Mouse (Mus musculus) cerebellum, postnatal 10 days (tissue): ENCODE data around the gene Sohlh1.

ENCODE experiments used
- DNase-seq, 2 experiments: peaks; one replicate each; pipeline ENCODE4 v3.0.0; 2021; ENCODE audit warnings: mixed read lengths in 2 of 2

The Sohlh1 gene

DNA sequence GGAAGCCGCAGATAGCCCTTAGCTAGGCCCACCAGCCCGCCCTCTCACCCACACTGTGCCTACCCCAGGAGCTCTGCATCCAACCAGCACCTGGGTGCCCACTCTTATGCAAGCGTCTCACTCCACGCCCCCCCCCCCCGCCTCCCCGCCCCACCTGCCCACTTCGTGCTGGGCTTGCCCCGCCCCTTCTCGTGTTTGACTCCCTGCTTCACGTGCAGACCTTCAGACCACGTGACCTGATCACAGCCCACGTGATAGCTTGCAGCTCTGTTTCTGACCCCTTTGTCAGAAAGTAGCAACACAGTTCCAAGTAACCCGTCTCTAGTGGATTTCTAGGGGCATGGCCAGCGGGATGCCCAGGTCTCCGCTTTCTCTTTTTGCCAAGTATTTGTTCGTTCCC lies at the start of gene Sohlh1:
Gene Sohlh1 (minus strand): TSS at position 23 of the 400 bp plus-strand sequence.
- no peak for DNase-seq

DNA sequence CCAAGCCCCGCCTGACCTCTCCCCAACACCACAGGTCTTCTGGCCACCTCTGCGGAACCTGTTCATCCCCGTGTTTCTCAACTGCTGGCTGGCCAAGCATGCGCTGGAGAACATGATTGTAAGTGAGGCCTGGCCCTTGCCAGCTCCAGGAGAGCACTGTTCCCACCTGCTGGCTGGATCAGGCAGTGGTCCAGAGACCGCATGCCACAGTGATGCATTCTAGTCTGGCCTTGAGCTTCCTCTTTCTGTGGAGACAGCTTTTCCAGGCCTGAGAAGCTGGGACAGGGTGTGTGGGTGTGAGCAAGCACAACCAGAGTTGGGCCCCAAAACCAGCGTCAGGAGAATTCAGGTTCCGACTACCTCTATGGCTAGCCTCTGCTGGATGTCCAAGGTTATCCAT lies 45.4 kb upstream of the Sohlh1 start:
- peak in 1 of 2 experiments; percentile 43 for DNase-seq

DNA sequence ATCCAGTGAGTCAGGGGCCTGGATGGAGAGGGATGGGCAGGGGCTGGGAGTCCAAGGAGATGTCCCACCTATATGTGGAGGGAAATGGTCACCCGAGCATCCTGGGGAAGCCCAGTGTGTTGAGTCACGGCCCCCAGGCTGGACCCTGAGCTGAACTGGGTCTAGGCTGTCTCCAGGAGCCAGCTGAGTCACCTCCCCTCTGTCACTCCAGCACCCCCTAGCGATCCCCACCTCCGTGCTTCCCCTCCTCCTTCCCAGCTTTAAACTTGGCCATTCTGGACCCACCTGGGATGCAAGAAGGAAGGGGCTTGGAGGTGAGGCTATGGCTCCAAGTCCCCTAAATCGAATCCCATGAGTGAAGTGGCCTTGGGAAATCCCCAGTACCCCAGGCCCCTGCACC lies 41.1 kb upstream of the Sohlh1 start:
- peak; percentile 47 to 55 for DNase-seq

DNA sequence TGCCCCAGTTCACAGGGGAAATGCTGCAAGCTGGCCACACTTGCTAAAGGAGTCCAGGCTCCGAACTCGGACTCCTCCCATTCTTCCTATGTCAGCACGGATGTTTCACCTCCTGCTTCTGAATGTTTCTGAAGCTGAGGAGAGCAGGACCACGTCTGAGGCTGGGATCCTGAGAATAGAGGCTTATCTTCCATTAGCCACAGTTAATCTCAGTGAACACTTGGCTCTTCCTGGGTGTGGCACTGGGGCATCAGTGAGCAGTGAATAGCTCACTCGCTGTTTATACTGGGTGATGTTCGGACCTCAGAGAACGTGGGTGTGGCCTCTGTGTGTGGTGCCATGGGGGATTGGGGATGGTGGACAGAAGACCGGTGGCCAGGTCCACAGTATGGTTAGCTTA lies 40.2 kb upstream of the Sohlh1 start:
- no peak for DNase-seq

DNA sequence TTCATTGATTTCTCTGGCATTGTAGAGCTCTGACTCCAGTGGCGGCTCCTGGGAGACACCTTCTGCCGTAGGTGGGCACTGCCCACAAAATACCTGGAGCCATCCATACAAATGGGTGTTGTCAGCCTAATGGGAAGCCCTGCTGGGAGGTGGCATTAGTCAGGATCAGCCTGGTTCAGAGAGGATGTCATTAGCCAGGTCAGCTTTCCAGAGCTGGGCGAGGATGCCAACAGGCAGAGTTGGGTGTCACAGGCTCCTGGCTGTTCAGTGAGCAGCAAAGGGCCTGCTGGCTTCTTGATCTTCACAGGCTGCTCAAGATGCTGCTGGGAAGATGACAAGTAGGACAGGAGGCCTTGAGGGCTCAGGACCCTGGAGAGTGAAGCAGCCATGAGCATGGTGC lies 37.7 kb upstream of the Sohlh1 start:
- DNase-seq, result no peak

DNA sequence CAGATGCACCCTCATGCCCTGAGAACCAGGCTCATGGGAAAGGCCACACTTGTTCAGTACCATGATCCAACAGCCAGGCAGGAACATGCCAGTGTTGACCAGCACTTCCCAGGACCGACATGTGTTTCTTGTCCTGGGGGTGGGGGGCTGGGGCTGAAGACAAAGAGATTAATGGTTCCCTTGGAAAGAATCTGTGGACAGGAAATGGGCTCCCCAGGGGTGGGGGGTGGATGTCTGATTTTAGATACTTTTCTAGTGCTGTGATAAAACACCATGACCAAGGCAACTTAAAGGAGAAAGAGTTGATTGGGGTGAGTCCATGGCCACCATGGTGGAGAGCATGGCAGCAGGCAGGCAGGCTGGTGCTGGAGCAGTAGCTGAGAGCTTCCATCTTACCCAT lies 35.2 kb upstream of the Sohlh1 start:
- no peak for DNase-seq

DNA sequence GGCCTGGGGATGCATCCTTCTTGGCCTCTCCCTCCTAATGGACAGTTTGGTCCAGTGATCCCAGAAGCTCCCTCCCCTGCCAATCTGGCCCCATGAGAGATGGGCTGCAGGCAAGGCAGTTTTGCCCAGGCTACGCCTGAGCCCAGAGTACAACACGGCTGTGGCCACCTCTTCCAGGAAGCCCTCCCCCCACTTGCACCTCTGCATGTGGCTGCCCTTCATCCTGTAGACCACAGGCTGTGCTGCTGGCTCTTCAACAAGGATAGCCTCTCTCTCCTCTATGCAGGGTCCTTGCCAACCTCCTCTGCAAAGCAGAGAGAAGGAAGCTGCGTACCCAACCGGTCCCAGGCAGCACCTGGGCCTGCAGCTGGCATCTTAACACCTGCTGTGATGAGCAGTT lies 32.0 kb upstream of the Sohlh1 start:
- DNase-seq, result peak; percentile 33

DNA sequence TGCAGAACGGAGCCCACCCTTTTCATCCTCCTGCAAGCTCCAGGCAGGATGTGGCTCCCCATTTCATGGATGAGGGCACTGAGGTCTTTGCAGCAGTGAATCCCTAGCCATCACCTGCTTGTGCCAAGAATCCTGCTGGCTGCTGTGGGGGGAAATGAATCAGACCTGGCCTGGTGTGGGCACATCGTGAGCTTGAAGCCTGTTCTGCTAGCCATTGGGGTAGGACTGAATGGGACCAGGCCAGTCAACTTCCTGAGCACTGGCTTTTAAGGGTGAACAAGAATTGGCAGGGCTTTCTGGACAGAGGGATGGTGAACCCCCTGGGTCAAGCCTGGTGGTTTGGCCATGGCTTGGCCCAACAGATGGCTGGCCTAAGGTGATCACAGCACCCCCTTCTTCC lies 31.5 kb upstream of the Sohlh1 start:
- DNase-seq, result peak; percentile 41 to 45

DNA sequence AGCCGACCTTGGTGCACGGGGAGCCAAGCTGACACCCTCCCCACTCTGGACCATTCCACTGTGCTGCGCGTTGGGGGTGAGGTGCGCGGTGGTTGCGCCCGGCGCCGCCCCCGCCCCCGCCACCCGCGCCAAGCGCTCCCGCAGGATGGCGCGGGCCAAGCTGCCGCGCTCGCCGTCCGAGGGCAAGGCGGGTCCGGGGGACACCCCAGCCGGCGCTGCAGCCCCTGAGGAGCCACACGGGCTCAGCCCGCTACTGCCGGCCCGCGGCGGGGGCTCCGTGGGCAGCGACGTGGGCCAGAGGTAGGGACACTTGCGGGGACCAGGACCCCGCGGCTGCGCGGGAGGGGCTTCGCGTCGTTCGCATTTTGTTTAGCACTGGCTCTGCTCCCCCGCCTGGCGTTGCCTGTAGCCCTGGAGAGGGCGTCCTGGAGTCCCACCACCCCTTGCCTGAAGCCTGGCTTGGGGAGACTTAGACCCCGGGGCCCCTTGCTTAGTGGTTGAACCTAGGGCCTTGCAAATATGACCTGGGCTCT lies 30.8 kb upstream of the Sohlh1 start:
- DNase-seq, result peak; percentile 71 to 72

DNA sequence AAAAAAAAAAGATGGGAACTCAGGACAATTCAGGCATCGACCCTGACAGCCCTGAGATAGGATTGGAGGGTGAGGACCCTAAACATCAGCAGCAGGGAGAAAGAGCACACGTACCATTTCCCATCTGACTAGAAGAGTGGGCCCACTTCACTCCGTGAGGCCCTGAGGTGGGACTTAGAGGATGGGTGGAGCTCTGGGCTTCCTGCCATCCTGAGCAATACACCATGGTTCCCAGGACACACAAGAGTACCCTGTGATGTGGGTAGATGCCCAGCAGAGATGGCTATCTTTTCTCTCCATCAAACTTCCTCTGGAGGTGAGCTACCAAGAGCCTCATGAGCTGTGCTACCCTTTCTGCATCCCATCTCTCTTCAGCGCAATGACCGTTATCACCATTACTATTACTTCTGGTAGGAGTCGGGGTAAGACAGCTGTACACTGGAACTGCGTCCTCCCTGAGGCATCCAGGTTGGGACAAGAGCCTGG lies 30.2 kb upstream of the Sohlh1 start:
- DNase-seq, result no peak

DNA sequence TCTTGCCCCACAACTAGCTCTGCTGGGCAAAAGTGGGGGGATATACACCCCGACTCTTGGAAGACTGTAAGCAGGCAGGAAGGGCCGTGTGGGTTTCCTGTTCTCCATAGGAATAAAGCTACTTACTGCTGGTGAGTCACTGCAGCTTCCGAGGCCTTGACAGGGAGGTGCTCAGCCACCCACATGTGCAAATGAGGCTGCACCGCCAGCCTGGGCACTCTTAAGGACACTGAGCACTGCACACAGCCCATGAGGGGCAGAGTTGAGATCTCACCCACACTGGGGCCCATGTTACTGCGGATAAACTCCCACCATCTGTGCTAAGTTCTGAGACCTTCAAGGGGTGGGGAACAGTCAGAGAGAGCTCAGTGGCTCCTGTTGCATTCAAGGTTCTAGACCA lies 19.6 kb upstream of the Sohlh1 start:
- DNase-seq, result no peak

DNA sequence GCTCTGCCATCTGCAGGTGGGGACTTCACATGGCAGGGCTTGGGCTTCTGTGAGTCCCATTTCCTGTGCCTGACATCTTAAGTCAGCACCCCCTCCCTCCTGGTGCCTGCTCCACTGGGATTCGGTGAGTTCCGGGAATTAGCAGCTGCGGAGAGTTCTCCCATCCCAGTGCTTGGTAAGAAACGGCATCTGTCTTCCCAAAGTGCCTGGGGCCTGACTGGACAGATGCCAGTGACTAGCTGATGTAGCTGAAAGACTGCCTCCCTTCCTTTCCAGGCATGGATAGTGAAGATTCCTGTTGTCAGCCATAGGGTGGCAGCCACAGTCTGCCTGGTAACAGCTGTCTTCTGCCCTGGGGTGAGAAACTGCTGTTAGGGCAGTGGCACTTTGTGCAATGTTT lies 18.4 kb upstream of the Sohlh1 start:
- peak; percentile 81 to 82 for DNase-seq

DNA sequence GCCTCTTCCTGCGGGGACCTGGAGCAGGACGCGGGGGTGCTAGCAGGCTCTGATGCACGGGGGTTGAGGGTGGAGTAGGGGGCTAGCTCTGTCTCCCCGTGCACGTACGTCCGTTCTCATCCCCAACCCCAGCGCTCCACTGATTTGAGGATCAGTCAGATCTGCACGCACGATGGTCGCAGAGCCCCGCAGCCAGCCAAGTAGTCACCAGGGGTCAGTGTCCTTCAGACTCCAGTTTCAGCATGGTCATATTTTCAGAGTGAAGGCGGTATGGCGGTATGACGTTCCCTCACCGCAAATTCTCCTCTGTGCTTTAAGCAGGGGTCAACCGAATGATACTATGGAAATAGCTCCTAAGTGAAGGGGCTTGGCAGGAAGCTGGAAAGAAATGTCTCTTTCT lies 17.2 kb upstream of the Sohlh1 start:
- peak; percentile 55 to 57 for DNase-seq

DNA sequence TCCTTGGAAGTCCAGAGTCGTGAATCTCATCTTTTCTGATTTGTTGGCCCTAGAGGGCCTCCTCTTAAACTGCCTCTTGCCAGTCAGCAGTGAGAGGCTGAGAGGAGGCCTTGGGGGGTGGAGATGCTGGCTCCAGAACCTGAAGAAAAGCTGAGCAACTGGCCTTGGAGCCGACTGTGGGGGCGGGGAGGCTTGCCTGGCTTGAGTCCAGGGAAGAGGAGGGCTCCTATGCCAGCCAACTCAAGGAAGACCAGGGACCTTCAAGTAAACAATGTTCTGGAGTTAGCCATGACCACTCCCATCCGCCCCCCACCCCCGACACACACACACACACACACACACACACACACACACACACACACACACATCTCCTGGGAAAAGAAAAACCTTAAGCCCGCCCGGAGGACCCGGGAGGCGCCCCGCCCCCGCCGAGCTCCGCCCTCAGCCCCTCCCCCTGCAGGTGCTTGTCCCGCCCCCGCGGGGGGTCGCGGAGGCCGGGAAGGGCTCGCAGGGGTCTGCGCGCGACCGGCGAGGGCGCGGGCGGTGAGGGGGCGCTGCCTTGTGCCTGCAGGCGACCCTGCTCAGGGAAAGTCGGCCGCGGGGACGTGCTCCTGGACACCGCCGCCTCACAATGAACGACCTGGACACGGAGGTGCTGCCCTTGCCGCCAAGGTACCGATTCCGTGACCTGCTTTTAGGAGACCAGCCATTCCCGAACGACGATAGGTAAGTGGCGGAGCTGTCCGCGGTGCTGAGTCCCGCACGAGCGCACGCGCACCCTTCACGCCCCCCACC lies 16.5 kb upstream of the Sohlh1 start, which contains the start of gene Kcnt1:
Gene Kcnt1 (plus strand): TSS at position 398 of the 795 bp plus-strand sequence.
- DNase-seq, result peak; percentile 87 to 89

DNA sequence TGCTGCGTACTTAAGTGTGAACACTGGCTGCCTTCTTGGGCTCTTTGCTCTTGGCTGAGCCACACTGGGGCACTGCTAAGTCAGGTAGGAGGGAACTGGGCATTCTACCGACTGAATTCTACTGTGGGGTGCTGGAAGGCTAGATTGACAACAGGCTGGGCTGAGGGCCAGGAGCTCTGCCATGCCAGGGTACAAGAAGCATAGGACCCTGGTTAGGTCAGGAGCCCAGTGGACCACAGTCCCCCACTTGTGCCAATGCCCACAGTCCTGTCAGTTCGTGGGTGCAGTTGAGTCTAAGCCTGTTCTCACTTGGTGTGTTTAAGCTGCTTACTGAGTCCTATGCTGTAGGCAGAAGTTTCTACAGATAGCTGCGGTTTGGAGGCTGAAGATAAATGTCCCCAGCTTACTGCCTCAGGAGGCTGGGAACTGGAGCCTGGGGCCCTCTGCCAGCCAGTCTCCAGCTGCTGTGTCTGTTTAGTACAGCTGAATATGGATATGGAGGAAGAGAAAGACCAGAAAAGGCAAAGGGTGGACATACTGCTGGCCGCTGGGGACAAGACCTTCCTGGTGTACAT lies 15.7 kb upstream of the Sohlh1 start:
- peak; percentile 63 to 71 for DNase-seq

DNA sequence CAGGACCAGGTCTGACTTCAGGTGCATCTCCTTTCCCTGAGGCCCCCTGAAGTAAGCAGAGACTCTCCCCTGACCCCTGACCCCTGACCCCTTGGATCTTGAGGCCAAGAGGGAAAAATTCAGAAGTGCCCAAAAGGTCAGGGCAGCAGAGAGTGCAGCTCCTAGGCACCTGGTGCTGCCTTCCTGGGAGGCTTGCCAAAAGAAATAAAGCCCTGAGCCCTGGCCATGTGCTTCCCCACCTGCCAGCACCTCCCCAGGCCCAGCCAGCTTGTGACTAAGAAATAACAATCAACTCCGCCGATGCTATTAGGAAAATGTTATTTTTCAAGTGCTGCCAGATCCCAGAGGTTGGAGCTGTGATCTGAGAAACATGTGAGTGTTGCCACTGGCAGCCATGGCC lies 15.0 kb upstream of the Sohlh1 start:
- DNase-seq, result peak; percentile 36 to 40

DNA sequence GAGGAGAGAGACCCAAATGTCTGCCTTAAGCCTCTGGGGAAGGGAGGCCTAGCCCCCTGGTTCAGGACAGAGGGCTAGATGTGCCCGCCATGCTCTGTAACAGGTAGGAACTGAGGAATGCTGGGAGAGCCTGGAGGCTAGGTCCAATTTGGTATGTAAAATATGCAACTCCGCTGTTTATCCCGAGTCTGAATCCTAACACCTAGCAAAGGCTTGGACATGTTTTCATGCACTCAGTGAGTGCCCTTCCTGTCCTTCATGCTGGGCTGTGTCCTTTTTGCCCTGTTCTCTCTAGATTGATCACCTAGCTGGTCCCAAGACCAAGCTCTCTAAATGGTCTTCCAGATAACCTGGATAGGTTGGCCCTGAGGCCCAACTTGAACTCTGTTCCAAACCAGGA lies 12.8 kb upstream of the Sohlh1 start:
- DNase-seq, result no peak

DNA sequence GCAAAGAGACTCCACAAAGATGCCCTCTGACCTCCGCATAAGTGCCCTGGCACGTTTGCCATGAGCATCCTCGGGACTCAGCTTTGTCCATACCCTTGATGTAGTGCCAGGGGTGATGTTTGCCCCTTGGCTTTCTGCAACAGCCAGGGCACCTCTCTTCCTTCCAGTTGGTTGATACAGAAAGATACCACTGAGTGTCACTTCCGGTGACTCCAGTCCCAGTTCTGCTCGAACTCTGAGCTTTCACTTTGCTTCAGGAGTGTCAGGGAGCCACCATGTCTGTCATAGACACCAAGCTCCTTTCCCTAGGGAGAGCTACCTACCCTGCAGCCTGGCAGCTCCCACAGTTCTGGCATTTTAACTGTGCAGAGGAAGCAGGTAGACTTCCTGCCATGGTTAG lies 7.0 kb upstream of the Sohlh1 start:
- DNase-seq, result no peak

DNA sequence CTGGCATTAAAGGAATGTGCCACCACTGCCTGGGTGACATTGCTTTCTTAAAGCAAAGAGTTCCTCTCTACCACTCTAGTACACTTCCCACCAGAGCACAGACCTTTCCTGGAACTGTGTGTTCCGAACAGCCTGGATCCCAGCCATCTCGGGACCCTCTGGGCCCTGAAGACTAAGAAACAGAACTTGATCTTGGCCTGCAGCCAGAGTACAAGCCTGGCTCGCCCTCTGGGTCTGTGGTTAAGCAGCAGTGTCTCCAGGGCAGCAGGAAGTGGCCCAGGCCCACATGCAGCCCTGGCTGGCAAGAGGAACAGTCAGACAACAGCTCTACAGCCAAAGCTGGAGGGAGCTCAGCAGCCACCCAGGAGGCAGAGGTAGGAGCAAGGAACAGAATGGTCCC lies 5.6 kb upstream of the Sohlh1 start:
- DNase-seq, result peak; percentile 50 to 70

DNA sequence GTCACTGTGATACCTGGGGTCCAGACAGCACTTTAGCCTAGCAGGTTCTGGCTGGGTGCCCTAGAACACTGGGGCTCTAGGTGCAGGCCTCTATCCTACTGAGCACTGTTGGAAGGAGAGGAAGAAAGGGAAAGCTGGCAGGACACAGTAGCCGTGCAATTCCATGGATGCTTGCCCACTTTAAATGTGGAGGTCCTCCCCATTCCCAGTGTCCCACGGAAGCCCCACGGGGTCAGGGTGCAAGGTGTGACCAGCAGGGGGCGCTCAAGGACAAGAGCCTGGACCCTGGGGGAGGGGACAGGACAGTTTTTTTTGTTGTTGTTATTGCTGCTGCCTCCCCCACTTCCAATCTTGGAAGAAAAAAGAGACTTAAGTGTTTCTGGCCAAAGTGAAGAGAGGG lies 3.3 kb upstream of the Sohlh1 start:
- peak; percentile 74 to 80 for DNase-seq

DNA sequence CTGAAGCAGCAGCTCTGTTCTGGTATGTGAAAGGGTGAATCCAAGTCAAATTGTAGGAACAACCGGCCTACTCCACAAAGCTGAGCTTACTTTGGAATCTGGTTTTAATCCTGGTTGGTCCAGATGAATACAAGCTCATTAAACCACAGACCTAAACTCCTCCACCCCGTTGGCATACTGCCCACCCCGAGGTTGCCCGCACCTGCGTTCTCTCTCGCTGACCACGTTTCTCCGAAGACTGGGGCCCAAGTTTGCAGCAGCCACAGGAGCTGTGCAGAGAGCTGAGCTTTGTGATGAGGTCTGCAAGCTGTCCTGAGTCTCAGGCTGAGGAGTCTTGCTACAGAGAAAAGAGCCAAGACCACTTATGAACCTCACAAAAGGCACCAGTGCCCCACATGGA lies 532 bp downstream of the Sohlh1 start:
- DNase-seq, result peak; percentile 55 to 64

DNA sequence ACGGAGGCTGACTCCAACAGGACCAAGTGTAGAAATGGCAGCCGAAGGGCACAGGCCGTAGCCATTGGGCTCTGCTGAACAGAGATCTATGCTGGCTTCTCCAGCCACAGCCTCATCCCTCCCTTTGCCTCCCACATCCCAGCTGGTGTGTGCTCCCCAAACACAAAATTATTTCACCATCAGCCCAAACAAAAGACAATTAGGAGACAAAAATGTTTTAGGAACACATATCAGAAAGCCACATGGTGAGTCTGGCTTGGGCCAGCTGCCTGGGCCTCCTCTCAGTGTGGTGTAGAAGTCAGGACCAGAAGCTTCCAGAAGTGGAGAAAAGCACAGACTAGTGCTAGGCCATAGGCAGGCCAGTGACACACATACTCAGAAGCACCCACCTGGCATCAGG lies 3.0 kb downstream of the Sohlh1 start:
- no peak for DNase-seq

DNA sequence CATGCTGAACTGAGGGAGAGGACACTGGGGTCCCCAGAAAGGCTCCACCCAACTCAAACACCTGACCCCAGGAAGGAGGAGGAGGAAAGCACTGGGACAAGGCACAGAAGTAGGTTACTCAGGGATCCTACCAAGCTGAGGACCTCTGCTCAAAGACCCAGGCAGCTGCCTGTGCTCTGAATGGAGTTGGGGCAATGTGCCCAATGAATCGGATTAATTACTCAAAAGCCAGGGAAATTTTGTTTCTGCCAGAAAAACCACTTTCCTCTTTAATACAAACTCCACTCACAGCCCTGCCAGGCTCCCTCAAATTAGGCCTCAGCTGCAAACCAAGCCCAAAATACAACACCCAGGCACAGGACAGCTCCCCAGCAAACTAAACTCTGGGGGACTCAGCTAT lies 4.3 kb downstream of the Sohlh1 start:
- DNase-seq, result no peak

DNA sequence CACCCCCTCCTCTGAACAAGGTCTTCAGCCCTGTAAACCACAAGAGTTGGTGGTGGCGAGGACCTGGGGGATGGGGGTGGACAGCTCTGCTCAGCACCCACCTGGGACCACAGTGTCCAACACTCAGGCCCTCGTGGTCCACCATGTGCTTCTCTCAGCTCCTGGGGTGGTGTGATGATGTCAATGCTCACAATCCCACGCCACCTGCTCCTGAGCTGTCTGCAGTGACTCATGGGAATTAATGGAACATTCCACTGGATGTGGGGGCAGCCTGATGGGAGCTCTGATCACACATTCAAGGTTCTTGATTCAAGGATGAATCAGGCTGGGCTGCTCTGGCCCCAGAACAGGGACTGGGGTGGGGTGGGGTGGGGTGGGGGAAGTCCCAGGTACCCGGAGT lies 4.9 kb downstream of the Sohlh1 start:
- DNase-seq, result no peak
